ENCODE assay signal across 9 mouse cellular contexts in the genomic region with DNA sequence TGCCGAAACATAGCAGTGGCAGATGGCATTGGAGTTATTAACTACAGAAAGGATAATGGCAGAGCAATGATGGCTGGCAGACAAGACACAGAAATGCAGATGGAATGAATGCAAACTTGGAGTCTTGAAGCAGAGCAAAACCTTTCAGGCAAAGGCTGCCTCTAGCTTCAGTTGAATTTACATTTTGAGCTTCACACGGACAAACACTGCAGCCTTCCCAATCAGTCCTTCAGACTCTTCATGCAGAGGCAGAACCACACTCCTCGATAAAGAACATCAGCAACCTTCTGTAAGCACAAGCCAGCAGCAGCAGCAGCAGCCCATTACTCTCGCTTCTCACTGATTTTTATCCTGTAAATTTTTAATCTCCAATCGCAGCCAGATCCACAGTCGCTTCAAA. TPM values are rescaled to one million over a fixed set of nuclear protein-coding genes. Genes with fewer than 3 reads are reported as not detected.
DNase-seq lines count a peak whose midpoint lies in the region; ATAC-seq and TF ChIP-seq lines count a peak whose summit lies in the region.
"Had no signal": no experiment of that assay in that cellular context is flagged by ENCODE, and none has a peak within 500 bp of the region (broad histone marks: within the 10 kb centered on the region; RNA-seq: fewer than 3 reads in every experiment).

No protein-coding gene starts in this region.

- TF ChIP-seq POLR2A in cortical plate, adult 2 months (IDR thresholded peaks at IDR 0.05; ENCODE audit: extremely low read depth, insufficient read depth, low read length), result no peak

- 78% methylated on average over 6 of the region's 6 CpGs for WGBS in heart, postnatal 0 days
- 63% methylated on average over 6 of the region's 6 CpGs for WGBS in midbrain, embryonic 13.5 days

- TF ChIP-seq EP300 in heart, postnatal 0 days (IDR thresholded peaks at IDR 0.05; ENCODE audit: low read depth), result no peak

- H3K9ac ChIP-seq in heart, postnatal 0 days (replicated peaks; ENCODE audit: low read depth, low read length), result no peak overlapping the region
- H3K9ac ChIP-seq in midbrain, embryonic 13.5 days (replicated peaks), result peak overlapping the region; percentile 63

- no peaks in the 10 kb centered on the region for H3K27me3 ChIP-seq in heart, postnatal 0 days (ENCODE audit: control insufficient read depth, insufficient read depth, low read length)
- H3K27me3 ChIP-seq in midbrain, embryonic 13.5 days, result no peaks in the 10 kb centered on the region

- 0 out of 2 replicates have a peak overlapping the region, but pooled peaks have one; percentile 27 for H3K4me3 ChIP-seq in heart, postnatal 0 days (ENCODE audit: low read depth, low read length)
- H3K4me3 ChIP-seq in cortical plate, adult 2 months (ENCODE audit: insufficient read depth, low read length), result peak overlapping the region; percentile 39
- H3K4me3 ChIP-seq in midbrain, embryonic 13.5 days (replicated peaks), result peak overlapping the region; percentile 28

- H3K4me1 ChIP-seq in heart, postnatal 0 days (ENCODE audit: control insufficient read depth, insufficient read depth), result 0 out of 2 replicates have a peak, but pooled peaks cover 8% of the 10 kb centered on the region
- H3K4me1 ChIP-seq in cortical plate, adult 2 months (ENCODE audit: control insufficient read depth, insufficient read depth, low read length), result peaks cover 2% of the 10 kb centered on the region; the same call in 1 of the 2 replicates
- peaks cover 45% of the 10 kb centered on the region for H3K4me1 ChIP-seq in midbrain, embryonic 13.5 days (replicated peaks)

- ATAC-seq in heart, postnatal 0 days (ENCODE audit: insufficient read depth, low read depth), result no peak
- peak; percentile 32 for ATAC-seq in midbrain, embryonic 13.5 days

- no peak for DNase-seq in heart, postnatal 0 days (ENCODE audit: low spot score)
- DNase-seq in heart, postnatal 4 days, result no peak
- DNase-seq in cerebellum, adult 9-10 months, result peak; percentile 50
- no peak for DNase-seq in retina, postnatal 1 day
- no peak for DNase-seq in urinary bladder, adult 2 months (ENCODE audit: low spot score)
- DNase-seq: adrenal gland, postnatal 25 days had no signal

- no peaks in the 10 kb centered on the region for H3K9me3 ChIP-seq in heart, postnatal 0 days (replicated peaks; ENCODE audit: control insufficient read depth, low read length)
- no peaks in the 10 kb centered on the region for H3K9me3 ChIP-seq in midbrain, embryonic 13.5 days
- H3K9me3 ChIP-seq: G1E had no signal

- H3K27ac ChIP-seq in heart, postnatal 0 days (ENCODE audit: low read depth), result no peak overlapping the region
- H3K27ac ChIP-seq in cortical plate, adult 2 months (ENCODE audit: insufficient read depth, low read length), result no peak overlapping the region
- peak overlapping the region; percentile 88 for H3K27ac ChIP-seq in midbrain, embryonic 13.5 days

- TF ChIP-seq CTCF in heart, postnatal 0 days (IDR thresholded peaks at IDR 0.05; ENCODE audit: low read depth), result no peak
- no peak for TF ChIP-seq CTCF in cortical plate, adult 2 months (IDR thresholded peaks at IDR 0.05; ENCODE audit: extremely low read depth, insufficient read depth, low read length)

- peak overlapping the region; percentile 70; the same call in 1 of the 2 replicates for H3K4me2 ChIP-seq in heart, postnatal 0 days (ENCODE audit: low read depth, low read length)
- H3K4me2 ChIP-seq in midbrain, embryonic 13.5 days (replicated peaks), result peak overlapping the region; percentile 45

- H3K36me3 ChIP-seq in heart, postnatal 0 days (replicated peaks; ENCODE audit: control insufficient read depth, insufficient read depth, low read length), result no peaks in the 10 kb centered on the region
- no peaks in the 10 kb centered on the region for H3K36me3 ChIP-seq in midbrain, embryonic 13.5 days

RNA-seq across cellular contexts. Expression of a gene that starts 46.0 kb away (rescaled TPM):
- total RNA-seq in heart, postnatal 0 days (2014; rRNA removed; ENCODE audit: low replicate concordance), result 49.7 and 68.3 TPM in 2 replicates
- 49.0 and 49.2 TPM in 2 replicates for polyA plus RNA-seq in heart, postnatal 0 days (2015; fragmentation: Nextera tagmentation; extraction: Ambion mirVana)
- total RNA-seq in heart, postnatal 4 days (2021), result 10 to 100 TPM; 71.7 to 73.4 TPM
- polyA plus RNA-seq in cortical plate, adult 2 months (2012; rRNA removed), result 54.2 and 59.7 TPM in 2 replicates
- polyA plus RNA-seq in midbrain, embryonic 13.5 days (2015; fragmentation: Nextera tagmentation; extraction: Ambion mirVana), result 80.0 and 83.8 TPM in 2 replicates
- polyA plus RNA-seq in urinary bladder, adult 2 months (2012; rRNA removed), result 95.4 and 97.5 TPM in 2 replicates
